Mouse (Mus musculus): ENCODE results near the gene Galr2.
A peak's percentile ranks its signal among the peaks of the same experiment; 100 is the strongest.
"Not testable (repeated sequence)": the region's sequence is repeated elsewhere in the genome, so short reads cannot be mapped to it uniquely, and the experiment has no call there.

Galr2 gene

DNA sequence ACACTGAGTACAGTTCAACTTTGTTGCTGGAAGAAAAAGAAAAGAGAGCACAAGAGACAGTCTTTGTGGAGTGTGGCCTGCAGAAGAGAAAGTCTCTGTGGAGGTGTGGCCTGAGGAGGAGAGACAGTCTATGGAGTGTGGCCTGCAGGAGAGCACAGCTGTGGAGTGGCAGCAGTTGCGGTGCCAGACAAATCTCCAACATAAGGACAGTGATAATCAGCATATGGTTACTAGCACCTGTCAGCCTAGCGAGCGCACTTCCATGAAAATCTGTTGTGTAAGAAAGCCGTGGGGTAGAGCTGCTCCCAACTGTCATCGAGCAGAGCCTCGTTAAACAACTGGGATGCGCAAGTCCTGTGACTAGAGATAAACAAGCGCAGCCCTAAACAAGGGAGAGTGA is 11.2 kb upstream of the Galr2 start:
- DNase-seq (ENCODE audit: low read depth, low spot score) = no peak

DNA sequence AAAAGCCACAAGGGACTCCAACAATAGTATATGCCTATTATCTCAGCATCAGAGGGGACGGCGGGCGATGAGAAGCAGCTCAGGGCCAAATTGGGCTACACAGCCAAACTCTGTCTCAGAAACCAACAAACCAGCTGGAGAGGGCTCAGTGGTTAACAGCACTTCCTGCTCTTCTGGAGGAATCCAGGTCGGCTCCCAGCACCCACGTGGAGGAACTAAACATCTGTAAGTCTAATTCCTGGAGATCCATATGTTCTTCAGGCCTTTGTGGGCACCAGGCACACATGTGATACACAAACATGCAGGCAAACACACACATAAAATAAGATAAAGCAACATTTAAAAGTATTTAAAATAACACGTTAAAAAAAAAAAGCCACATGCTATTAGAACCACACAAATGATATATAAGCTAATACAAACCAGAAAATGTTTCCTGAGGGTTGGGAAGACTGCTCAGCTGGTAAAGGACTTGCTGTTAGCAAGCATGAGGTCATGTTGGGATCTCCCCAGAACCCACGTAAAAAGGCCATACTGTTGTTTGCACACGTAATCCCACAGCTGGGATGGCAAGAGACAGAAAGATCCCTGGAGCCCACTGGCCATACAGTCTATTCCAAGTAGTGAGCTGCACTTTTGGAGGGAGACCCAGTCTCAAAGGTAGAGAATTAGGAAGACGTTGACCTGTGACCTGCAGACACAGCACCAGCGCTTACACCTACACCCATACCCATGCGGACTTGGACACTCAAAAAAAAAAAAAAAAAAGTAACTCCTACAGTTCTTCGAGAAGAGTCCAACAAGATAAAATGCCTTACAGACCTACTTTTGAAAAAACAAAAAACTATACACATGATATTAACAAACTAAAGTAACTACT is 7.9 kb upstream of the Galr2 start:
- peak; percentile 48 for DNase-seq (ENCODE audit: low read depth, low spot score)

DNA sequence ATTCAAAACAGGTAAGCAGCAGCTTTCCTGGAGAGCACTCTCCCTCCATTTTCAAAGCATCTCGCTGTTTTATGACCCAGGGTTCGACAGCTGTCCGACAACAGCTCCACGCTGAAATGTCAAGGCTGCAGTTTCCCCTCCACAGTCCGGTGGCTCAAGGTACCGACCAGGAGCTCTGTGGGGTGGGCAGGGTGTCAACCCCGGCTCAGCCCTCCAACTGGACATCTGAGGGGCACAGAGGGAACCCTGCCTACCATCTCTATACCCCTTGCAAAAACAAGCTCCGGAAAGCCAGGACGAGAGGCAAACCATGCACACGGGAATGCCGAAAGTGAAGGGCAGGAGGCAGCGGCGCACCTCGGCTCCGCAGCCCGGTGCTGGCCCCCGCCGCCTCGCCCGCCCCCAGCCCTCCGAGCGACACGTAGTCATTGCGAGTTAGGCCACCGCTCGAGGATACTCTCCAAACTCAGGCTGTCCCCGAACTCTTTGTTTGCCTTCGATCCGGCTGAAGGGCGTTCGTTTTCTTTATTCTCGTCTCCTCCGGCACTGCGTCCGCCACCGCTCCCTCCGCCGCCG is 7.2 kb upstream of the Galr2 start:
- DNase-seq (ENCODE audit: low read depth, low spot score) = peak; percentile 18

DNA sequence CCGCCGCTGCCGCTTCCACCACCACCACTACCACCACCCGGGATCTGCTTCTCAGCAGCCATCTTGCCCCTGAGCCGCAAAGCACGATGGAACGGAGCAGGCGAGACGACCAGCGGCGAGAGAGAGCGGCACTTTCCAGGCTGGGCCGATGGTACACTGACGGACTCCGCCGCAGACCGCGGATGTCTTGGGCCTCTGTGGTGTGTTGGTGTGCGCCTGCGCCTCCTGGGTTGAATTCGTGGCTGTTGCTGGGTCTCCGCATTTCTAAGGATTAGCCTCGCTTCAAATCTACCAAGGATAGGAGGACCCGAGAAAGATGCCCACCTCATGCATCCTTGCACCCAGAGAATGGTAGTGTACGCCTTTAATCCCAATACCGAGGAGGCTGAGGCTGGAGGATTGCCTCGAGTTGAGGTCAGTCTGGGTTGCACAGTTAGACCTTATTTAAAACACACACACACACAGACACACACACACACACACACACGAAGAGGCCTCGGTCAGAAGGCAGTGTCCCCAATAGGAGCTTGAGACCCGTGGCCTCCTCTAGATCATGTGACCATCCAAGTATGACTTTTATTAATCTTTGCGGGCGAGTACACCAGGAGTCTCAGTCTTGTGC is 6.6 kb upstream of the Galr2 start, which contains the start of gene Srp68:
TSS of gene Srp68 (minus strand) at position 173 of the 622 bp plus-strand sequence.
- DNase-seq (ENCODE audit: low read depth, low spot score) = peak; percentile 93

DNA sequence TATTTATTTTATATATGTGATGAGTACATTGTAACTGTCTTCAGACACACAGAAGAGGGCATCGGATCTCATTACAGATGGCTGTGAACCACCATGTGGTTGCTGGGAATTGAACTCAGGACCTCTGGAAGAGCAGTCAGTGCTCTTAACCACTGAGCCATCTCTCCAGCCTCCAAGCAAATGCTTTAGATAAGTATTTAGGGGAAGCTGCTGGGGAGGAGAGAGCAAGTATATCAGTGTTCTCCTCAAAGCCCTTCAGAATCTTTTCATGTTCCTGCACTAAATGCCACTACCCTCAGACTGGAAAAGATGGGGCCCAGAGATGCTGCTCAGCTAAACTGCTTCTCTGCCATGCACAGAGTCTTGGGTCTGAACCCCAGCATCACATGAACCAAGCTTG is 3.6 kb upstream of the Galr2 start:
- DNase-seq (ENCODE audit: low read depth, low spot score) = not testable (repeated sequence)

DNA sequence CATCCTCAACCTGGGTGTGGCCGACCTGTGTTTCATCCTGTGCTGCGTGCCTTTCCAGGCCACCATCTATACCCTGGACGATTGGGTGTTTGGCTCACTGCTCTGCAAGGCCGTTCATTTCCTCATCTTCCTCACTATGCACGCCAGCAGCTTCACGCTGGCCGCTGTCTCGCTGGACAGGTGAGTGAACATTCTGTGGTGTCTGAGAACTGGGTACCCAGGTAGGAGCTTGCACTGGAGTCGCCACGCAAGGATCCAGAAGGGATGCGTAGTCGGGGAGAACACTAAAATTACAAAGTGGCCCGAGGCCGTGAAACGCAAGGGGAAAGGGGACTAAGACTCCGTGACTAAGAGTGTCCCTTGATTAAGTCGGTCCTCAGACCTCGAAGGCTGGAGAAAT is 932 bp downstream of the Galr2 start:
- no peak for DNase-seq (ENCODE audit: low read depth, low spot score)

DNA sequence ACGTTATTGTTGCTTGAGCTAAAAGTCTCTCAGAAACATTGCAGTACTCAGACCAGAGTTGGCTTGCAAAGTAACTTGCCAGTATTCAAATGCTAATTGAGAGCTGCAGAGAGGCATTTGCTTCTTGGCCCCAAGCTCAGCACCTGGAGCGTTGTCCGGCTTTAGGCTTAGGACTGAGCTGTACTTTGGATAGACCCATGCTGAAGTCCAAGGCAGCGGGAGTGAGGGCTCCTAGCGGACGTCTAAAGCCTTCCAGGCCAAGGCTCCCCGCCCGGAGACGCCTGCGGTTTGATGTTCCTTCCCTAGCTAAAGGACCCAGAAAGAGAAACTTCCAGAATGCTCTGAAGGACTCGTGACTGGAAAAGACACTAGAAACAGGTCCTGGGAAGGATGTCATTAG is 1.4 kb downstream of the Galr2 start:
- DNase-seq (ENCODE audit: low read depth, low spot score) = no peak

DNA sequence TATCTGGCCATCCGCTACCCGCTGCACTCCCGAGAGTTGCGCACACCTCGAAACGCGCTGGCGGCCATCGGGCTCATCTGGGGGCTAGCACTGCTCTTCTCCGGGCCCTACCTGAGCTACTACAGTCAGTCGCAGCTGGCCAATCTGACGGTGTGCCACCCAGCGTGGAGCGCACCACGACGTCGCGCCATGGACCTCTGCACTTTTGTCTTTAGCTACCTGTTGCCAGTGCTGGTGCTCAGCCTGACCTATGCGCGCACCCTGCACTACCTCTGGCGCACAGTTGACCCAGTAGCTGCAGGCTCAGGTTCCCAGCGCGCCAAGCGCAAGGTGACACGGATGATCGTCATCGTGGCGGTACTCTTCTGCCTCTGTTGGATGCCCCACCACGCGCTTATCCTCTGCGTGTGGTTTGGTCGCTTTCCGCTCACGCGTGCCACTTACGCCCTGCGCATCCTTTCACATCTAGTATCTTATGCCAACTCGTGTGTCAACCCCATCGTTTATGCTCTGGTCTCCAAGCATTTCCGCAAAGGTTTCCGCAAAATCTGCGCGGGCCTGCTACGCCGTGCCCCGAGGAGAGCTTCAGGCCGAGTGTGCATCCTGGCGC is 2.3 kb downstream of the Galr2 start:
- no peak for DNase-seq (ENCODE audit: low read depth, low spot score)

DNA sequence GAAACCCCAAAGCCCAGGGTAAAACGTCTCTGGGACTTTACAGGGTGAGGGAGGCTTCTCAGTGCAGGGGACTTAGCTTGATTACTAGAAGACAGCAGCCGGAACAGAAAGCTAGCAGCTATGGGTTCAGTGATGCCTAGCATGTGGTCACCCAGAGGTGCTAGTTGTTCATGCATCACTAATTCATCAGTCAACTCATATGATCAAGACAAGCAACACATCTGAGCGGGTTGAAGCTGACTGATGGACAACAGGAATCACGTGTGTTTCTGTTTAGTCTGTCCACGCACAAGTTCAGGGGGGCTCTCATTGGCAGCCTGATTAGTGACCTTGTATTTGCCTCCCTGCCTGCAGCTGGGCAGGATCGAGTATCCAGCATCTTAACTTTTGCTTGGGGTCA is 3.2 kb downstream of the Galr2 start:
- no peak for DNase-seq (ENCODE audit: low read depth, low spot score)

DNA sequence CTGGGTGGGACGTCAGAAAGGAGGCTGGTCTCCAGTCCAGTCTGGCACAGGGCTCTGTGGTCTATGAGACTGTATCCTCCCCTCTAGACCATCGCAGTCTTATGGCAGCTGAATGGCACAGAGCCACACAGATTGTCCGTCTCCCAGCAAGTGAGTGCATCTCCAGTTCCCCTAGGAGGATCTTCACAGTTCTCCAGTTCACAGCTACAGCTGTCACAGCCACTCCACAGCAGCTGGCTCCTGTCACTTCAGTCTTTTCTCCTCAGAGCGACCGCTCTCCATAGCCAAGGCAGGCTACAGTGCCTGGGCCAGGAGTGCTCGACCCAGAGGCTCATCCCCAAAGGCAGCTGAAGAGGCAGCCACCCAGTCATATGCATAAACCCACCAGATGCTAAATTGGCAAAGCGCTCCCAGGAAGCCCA is 5.0 kb downstream of the Galr2 start:
- no peak for DNase-seq (ENCODE audit: low read depth, low spot score)

DNA sequence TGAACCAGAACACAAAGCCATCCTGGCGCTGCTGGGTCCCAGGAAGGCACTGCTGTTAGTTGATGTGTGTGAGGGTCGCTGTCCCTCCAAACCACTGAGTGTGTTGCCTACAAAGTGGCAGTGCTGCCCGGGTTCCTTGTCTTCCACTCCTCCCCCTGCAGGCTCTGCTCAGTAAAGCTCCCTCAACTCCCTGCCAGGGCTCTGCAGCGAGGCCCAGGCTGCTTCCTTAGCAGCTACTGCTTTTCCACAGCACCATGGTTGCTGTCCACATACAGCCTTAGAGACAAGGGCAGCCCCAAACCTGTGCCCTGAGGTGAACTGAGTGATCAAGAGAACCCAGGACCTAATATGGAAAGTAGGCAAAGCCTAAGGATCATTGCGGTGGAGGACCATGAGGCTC is 6.6 kb downstream of the Galr2 start:
- DNase-seq (ENCODE audit: low read depth, low spot score) = peak; percentile 21

DNA sequence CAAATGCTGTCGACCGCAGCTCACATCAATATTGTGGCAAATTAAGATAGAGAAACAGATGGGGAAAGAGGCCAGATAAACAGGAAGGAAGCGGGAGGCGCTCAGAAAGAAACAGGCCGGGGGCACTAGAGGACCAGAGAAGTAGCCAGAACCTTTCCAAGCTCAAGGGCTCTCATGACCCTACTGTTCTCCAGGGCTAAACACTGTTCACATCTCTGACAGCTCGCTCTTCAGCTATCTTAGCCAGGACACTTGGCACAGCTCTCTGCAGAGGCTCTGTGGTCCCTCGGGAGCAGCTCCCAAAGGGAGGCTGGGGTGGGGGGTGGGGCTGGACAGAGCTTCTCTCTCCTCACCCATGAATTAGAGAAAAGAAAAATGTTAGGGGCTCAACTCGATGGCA is 9.8 kb downstream of the Galr2 start:
- no peak for DNase-seq (ENCODE audit: low read depth, low spot score)

DNA sequence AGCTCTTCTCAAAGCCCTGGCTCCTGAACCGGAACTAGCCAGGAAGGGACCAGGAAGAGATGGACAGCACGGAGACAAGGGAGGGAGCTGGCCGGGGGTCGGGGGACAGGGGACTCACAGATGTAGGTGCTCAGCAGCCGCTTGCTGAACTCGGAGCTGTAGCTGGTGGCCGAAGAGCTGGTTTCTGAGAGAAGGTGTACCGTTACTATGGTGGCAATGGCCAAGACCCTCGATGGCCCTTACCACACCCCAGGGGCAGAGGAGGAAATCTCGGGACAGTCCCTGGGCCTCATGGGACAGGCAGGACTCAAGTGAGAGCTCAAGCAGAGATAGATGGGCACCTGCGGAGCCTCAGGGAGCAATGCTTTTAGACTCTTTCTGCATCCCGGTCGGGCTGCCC is 11.7 kb downstream of the Galr2 start:
- no peak for DNase-seq (ENCODE audit: low read depth, low spot score)

DNA sequence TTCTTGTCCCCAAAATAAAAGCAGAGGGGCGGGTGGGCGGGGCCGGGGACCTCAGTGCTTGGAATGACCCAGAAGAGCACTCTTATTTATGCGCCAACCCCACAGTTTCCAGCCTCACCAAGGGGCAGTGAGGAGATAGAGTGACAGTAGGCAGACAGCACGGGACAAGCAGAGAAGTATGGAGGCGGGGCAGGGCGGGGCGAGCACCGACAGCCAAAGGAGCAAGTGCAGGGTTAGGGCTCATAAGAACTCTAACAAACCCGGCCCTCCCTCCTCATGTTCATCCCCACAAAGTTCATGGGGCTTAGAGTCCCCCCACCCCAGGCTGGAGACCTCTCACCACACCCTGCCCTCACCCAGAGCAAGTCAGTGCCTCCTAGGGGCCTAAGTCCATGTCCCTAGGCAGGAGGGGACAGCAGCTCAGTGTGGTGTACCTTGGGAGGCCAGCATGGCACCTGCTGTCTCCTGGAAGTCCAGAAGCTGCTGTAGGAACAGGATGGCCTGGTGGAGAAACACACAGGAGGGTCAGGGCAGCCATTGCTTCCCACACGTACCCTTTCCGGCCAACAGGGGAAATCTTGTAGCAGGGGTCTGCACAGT is 12.9 kb downstream of the Galr2 start:
- DNase-seq (ENCODE audit: low read depth, low spot score) = no peak

DNA sequence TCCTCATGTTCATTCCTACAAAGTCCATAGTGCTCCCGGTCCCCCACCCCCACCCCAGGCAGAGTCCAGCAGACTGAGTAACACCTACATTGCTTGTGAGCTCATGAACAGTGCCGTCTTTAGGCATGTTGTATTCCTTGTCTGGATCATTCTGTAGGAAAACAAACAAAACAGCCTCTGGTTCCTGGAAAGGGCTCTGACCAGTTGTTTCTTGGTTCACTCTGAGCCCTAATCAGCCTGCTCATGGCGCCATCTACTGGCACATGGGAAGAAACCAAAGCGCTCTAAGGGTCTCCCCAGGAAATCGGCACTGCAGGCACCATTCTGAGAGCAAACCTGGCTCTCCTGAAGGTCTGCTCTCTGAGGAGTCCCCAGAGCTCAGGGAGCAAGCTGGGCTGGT is 13.6 kb downstream of the Galr2 start:
- DNase-seq (ENCODE audit: low read depth, low spot score) = peak; percentile 81

DNA sequence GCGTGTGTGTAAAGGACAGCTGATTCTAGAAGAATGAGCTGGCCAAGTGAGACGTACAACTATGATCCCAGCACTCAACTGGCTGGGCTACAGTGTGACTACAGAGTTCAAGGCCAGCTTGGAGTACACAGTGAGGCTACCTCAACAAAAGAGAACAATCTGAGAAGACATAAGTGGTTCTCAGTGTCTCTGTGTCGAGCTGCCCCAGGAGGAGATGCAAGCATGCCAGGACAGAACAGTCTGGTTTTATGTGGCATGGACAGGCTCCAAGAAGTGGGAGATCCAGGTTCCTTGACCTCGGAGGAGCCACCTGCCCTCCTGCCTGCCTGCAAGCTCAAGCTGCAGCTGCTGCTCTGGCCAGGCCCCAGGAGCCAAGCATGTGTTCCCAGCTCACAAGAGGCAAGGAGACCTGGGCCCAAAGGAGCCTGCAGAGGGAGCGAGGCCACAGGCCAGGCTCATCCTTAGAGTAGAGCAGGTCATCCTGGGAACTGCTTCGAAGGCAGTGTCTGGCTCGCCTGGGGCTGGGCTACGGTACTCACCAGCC is 15.5 kb downstream of the Galr2 start:
- DNase-seq (ENCODE audit: low read depth, low spot score) = no peak

DNA sequence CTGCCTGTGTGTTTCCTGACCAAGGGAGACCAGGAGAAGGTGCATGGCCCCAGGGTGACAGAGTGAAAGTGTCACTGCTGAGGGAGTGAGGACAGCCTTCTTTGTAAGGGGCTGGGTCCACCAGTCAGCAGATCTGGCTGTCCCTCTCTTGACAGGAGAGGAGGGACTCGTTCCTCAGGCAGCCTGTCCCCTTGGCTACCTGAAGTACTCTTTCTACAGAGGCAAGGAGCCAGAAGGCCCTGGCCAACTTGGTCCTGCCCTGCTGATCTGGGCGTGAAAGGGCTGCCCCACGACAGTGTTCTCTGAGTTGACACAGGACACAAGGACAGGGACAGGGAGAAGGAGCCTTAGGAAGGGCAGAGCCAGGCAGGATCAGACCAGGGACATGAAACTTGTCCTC is 16.3 kb downstream of the Galr2 start:
- no peak for DNase-seq (ENCODE audit: low read depth, low spot score)

DNA sequence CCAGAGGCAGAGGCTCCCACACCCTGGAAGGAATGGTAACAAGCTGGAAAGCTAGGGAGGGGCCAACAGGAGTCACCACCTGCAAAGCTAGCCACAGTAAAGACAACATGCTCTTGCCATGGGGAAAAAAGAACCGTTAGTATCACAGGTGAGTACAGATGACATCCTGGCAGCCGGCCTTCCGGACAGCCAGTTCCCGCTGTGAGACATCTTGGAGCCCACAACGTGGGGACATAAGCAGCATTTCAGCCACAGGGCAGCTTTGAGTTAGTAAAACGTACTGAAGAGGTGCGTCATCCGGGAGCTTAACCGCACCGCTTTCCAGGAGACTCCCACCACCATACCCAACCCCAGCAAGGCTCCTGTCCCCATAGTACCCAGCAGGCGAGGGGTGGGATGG is 17.5 kb downstream of the Galr2 start:
- no peak for DNase-seq (ENCODE audit: low read depth, low spot score)

DNA sequence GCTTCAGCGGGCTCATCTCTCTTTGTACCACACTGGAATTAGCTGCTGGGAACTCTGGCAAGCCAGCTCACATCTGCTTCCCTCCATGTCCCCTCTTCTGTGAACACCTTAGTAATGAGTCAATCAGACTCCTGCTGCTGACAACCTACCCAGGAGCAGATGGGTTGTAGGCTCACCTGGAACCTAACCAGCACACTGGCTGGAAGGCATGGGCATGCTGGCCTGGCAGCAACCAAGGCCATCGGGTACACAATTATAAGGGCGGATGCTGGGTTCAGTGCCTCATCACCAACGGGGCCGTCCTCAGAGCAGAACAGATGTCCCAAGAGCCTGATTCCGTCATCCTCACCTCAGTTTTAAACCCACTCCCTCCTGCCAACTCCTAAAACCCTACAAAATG is 17.9 kb downstream of the Galr2 start:
- DNase-seq (ENCODE audit: low read depth, low spot score) = no peak

DNA sequence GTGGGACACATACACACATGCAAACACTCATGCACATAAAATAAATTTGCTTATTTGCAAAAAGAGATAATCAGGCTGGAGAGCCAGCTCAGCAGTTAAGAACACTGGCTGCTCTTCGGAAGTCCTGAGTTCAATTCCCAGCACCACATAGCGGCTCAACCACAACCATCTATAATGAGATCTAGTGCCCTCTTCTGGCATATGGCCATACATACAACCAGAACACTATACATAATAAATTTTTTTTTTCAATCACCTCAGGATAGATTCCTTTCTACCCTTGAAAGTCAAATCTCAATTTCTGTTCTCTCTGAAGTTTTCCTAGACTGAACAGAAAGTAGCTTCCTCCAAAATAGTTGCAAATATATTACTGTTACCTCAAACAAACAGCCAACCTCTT is 24.7 kb downstream of the Galr2 start:
- no peak for DNase-seq (ENCODE audit: low read depth, low spot score)

DNA sequence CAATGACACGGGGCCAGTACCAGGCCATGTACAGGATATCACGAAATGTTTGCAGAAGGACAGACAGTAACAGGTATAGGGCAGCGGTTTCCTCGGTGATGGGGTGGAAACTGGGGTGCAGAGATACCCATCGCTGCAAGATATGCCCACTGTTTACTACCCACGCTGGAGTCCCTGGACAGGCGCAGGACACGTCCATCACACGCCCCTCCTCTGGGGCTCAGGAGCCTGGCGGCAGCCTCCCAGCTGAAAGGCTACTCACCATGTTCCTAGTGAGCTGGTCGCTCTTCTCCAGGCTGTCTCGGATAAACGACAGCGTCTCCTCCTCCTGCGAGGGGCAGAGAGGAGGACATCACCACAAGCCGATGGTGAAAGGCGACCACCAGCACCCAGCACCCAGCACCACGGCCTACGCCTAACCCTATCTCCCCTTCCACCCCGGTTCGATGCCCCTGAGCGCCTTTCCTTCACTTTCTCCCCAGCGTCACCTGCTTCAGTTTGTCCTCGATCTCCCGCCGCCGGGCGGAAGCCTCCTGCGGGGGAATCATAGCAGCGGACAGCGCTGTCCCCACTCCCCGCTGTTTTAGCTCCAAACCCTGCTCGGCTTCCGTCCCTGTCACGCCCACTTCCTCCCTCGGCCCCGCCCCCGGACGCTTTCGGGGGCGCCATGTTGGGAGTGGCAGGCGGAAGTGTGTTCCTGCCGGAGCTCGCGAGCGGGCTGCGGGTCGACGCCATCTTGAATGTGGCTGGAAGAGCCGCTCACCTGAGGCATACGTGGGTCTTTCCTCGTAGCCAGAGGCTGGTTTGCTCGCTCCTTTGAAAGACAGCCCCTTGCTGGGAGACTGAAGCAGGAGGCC is 25.6 kb downstream of the Galr2 start:
- peak; percentile 93 for DNase-seq (ENCODE audit: low read depth, low spot score)
